Mouse (Mus musculus): Measurements from ENCODE around the gene Pla2g5. TPM values are rescaled to one million over a fixed set of nuclear protein-coding genes. Genes with fewer than 3 reads are reported as not detected.

Pla2g5 gene
- polyA plus RNA-seq, 1 experiment, result not detected

GRCm38 (mm10) chr4:138865991-138866390 is 2.7 kb upstream of the Pla2g5 start:
- Histone ChIP-seq H3K9me3 (ENCODE audit: control insufficient read depth, low read length) (no peaks in the 10 kb centered on the region), H3K4me3 (replicated peaks) (no peak overlapping the region), H3K4me1 (ENCODE audit: control insufficient read depth) (no peaks in the 10 kb centered on the region), H3K27me3 (ENCODE audit: control insufficient read depth) (no peaks in the 10 kb centered on the region), H3K36me3 (ENCODE audit: control insufficient read depth) (no peaks in the 10 kb centered on the region)
- TF ChIP-seq TAL1 (IDR thresholded peaks at IDR 0.05; ENCODE audit: low read length) (no peak), GATA1 (IDR thresholded peaks at IDR 0.05; ENCODE audit: low read length) (no peak)

- TF ChIP-seq TAL1 (IDR thresholded peaks at IDR 0.05; ENCODE audit: low read length), result no peak
- TF ChIP-seq GATA1 (IDR thresholded peaks at IDR 0.05; ENCODE audit: low read length), result no peak
- Histone ChIP-seq H3K27me3 (ENCODE audit: control insufficient read depth) (no peaks in the 10 kb centered on the region), H3K36me3 (ENCODE audit: control insufficient read depth) (no peaks in the 10 kb centered on the region), H3K4me3 (replicated peaks) (no peak overlapping the region), H3K4me1 (ENCODE audit: control insufficient read depth) (no peaks in the 10 kb centered on the region), H3K9me3 (ENCODE audit: control insufficient read depth, low read length) (no peaks in the 10 kb centered on the region)
These were observed 1.8 kb upstream of the Pla2g5 start for GRCm38 (mm10) chr4:138865092-138865491.

- Histone ChIP-seq H3K4me1 (ENCODE audit: control insufficient read depth) (no peaks in the 10 kb centered on the region; the same call in 1 of the 2 replicates), H3K36me3 (ENCODE audit: control insufficient read depth) (no peaks in the 10 kb centered on the region), H3K9me3 (ENCODE audit: control insufficient read depth, low read length) (no peaks in the 10 kb centered on the region), H3K4me3 (replicated peaks) (no peak overlapping the region), H3K27me3 (ENCODE audit: control insufficient read depth) (peaks cover 3% of the 10 kb centered on the region)
- no peak for TF ChIP-seq TAL1 (IDR thresholded peaks at IDR 0.05; ENCODE audit: low read length)
- TF ChIP-seq GATA1 (IDR thresholded peaks at IDR 0.05; ENCODE audit: low read length), result no peak
These were observed 3.6 kb downstream of the Pla2g5 start for GRCm38 (mm10) chr4:138859728-138860127.

GRCm38 (mm10) chr4:138859245-138859644 is 4.0 kb downstream of the Pla2g5 start:
- no peak overlapping the region for H3K4me3 ChIP-seq (replicated peaks)
- TF ChIP-seq TAL1 (IDR thresholded peaks at IDR 0.05; ENCODE audit: low read length), result no peak
- no peaks in the 10 kb centered on the region; the same call in 1 of the 2 replicates for H3K4me1 ChIP-seq (ENCODE audit: control insufficient read depth)
- no peaks in the 10 kb centered on the region for H3K9me3 ChIP-seq (ENCODE audit: control insufficient read depth, low read length)
- peaks cover 3% of the 10 kb centered on the region for H3K27me3 ChIP-seq (ENCODE audit: control insufficient read depth)
- no peaks in the 10 kb centered on the region for H3K36me3 ChIP-seq (ENCODE audit: control insufficient read depth)

GRCm38 (mm10) chr4:138858446-138858845 is 4.8 kb downstream of the Pla2g5 start:
- Histone ChIP-seq H3K9me3 (ENCODE audit: control insufficient read depth, low read length) (no peaks in the 10 kb centered on the region), H3K4me3 (replicated peaks) (no peak overlapping the region)
- TF ChIP-seq GATA1 (IDR thresholded peaks at IDR 0.05; ENCODE audit: low read length) (no peak), TAL1 (IDR thresholded peaks at IDR 0.05; ENCODE audit: low read length) (no peak)

GRCm38 (mm10) chr4:138857576-138857975 is 5.7 kb downstream of the Pla2g5 start:
- H3K4me3 ChIP-seq (replicated peaks), result no peak overlapping the region
- H3K36me3 ChIP-seq (ENCODE audit: control insufficient read depth), result no peaks in the 10 kb centered on the region
- no peak for TF ChIP-seq TAL1 (IDR thresholded peaks at IDR 0.05; ENCODE audit: low read length)
- TF ChIP-seq GATA1 (IDR thresholded peaks at IDR 0.05; ENCODE audit: low read length), result no peak
- no peaks in the 10 kb centered on the region; the same call in 1 of the 2 replicates for H3K4me1 ChIP-seq (ENCODE audit: control insufficient read depth)
- H3K27me3 ChIP-seq (ENCODE audit: control insufficient read depth), result peaks cover 3% of the 10 kb centered on the region
- H3K9me3 ChIP-seq (ENCODE audit: control insufficient read depth, low read length), result no peaks in the 10 kb centered on the region

More at GRCm38 (mm10) chr4:138858446-138858845, 4.8 kb downstream of the Pla2g5 start:
- H3K4me1 ChIP-seq (ENCODE audit: control insufficient read depth), result no peaks in the 10 kb centered on the region; the same call in 1 of the 2 replicates
- H3K27me3 ChIP-seq (ENCODE audit: control insufficient read depth), result peaks cover 3% of the 10 kb centered on the region
- H3K36me3 ChIP-seq (ENCODE audit: control insufficient read depth), result no peaks in the 10 kb centered on the region

GRCm38 (mm10) chr4:138856491-138856890 is 6.8 kb downstream of the Pla2g5 start:
- H3K4me3 ChIP-seq (replicated peaks), result no peak overlapping the region
- no peaks in the 10 kb centered on the region for H3K9me3 ChIP-seq (ENCODE audit: control insufficient read depth, low read length)
- no peaks in the 10 kb centered on the region; the same call in 1 of the 2 replicates for H3K4me1 ChIP-seq (ENCODE audit: control insufficient read depth)
- TF ChIP-seq GATA1 (IDR thresholded peaks at IDR 0.05; ENCODE audit: low read length) (no peak), TAL1 (IDR thresholded peaks at IDR 0.05; ENCODE audit: low read length) (no peak)
- H3K36me3 ChIP-seq (ENCODE audit: control insufficient read depth), result no peaks in the 10 kb centered on the region
- H3K27me3 ChIP-seq (ENCODE audit: control insufficient read depth), result peaks cover 3% of the 10 kb centered on the region

- H3K9me3 ChIP-seq (ENCODE audit: control insufficient read depth, low read length), result no peaks in the 10 kb centered on the region
- TF ChIP-seq GATA1 (IDR thresholded peaks at IDR 0.05; ENCODE audit: low read length) (no peak), TAL1 (IDR thresholded peaks at IDR 0.05; ENCODE audit: low read length) (no peak)
- peaks cover 3% of the 10 kb centered on the region for H3K27me3 ChIP-seq (ENCODE audit: control insufficient read depth)
- no peak overlapping the region for H3K4me3 ChIP-seq (replicated peaks)
- H3K4me1 ChIP-seq (ENCODE audit: control insufficient read depth), result no peaks in the 10 kb centered on the region; the same call in 1 of the 2 replicates
- no peaks in the 10 kb centered on the region for H3K36me3 ChIP-seq (ENCODE audit: control insufficient read depth)
These were observed 8.1 kb downstream of the Pla2g5 start for GRCm38 (mm10) chr4:138855092-138855632.

- Histone ChIP-seq H3K36me3 (ENCODE audit: control insufficient read depth) (no peaks in the 10 kb centered on the region), H3K4me3 (replicated peaks) (no peak overlapping the region), H3K4me1 (ENCODE audit: control insufficient read depth) (no peaks in the 10 kb centered on the region), H3K27me3 (ENCODE audit: control insufficient read depth) (no peaks in the 10 kb centered on the region), H3K9me3 (ENCODE audit: control insufficient read depth, low read length) (no peaks in the 10 kb centered on the region)
- no peak for TF ChIP-seq GATA1 (IDR thresholded peaks at IDR 0.05; ENCODE audit: low read length)
- no peak for TF ChIP-seq TAL1 (IDR thresholded peaks at IDR 0.05; ENCODE audit: low read length)
These were observed 10.3 kb downstream of the Pla2g5 start for GRCm38 (mm10) chr4:138852961-138853360.

- Histone ChIP-seq H3K27me3 (ENCODE audit: control insufficient read depth) (no peaks in the 10 kb centered on the region), H3K36me3 (ENCODE audit: control insufficient read depth) (no peaks in the 10 kb centered on the region), H3K4me1 (ENCODE audit: control insufficient read depth) (no peaks in the 10 kb centered on the region), H3K9me3 (ENCODE audit: control insufficient read depth, low read length) (no peaks in the 10 kb centered on the region), H3K4me3 (replicated peaks) (no peak overlapping the region)
- no peak for TF ChIP-seq GATA1 (IDR thresholded peaks at IDR 0.05; ENCODE audit: low read length)
- no peak for TF ChIP-seq TAL1 (IDR thresholded peaks at IDR 0.05; ENCODE audit: low read length)
These were observed 11.8 kb downstream of the Pla2g5 start for GRCm38 (mm10) chr4:138851463-138851862.
